Mouse (Mus musculus) hindbrain, embryonic 11.5 days (tissue): ENCODE data around the gene Morn5. TPM values are rescaled to one million over a fixed set of nuclear protein-coding genes. Genes with fewer than 3 reads are reported as not detected.
A peak's percentile ranks its signal among the peaks of the same experiment; 100 is the strongest.

Experiments
- ATAC-seq: fragments of 200-750 bp; cut with Nextera tagmentation; 2 replicates; pipeline ENCODE4 v1.8.0; 2017; ENCODE audit warnings: mild to moderate bottlenecking, moderate TSS enrichment, moderate library complexity; ENCODE audit not compliant: low FRiP score
- DNase-seq: peaks from one replicate; pipeline ENCODE4 v3.0.0-alpha.2; 2015; ENCODE audit warnings: low spot score
- H3K27ac ChIP-seq: fragments of 300-500 bp; sonication (generic); 2 replicates; pipeline ENCODE4 v1.5.1; 2014; ENCODE audit warnings: mild to moderate bottlenecking, low read depth, low read length
- H3K27me3 ChIP-seq: fragments of 300-500 bp; sonication (generic); 2 replicates; pipeline ENCODE4 v1.6.1; 2014; ENCODE audit warnings: mild to moderate bottlenecking, low read length, moderate library complexity, mixed read lengths; ENCODE audit not compliant: control insufficient read depth, insufficient read depth
- H3K36me3 ChIP-seq: fragments of 300-500 bp; sonication (generic); 2 replicates; pipeline ENCODE4 v1.6.1; 2014; ENCODE audit warnings: mild to moderate bottlenecking, low read length, moderate library complexity, mixed read lengths; ENCODE audit not compliant: control insufficient read depth, insufficient read depth
- H3K4me1 ChIP-seq: fragments of 300-500 bp; sonication (generic); replicated peaks from 2 replicates; pipeline ENCODE4 v1.6.1; 2014; ENCODE audit warnings: low read length, mixed read lengths; ENCODE audit not compliant: control insufficient read depth, insufficient read depth
- H3K4me2 ChIP-seq: fragments of 300-500 bp; sonication (generic); replicated peaks from 2 replicates; pipeline ENCODE4 v1.6.1; 2014; ENCODE audit warnings: mild to moderate bottlenecking, low read depth, low read length
- H3K4me3 ChIP-seq: fragments of 300-500 bp; sonication (generic); 2 replicates; pipeline ENCODE4 v1.5.1; 2014; ENCODE audit warnings: low read depth, low read length
- H3K9ac ChIP-seq: fragments of 300-500 bp; sonication (generic); 2 replicates; pipeline ENCODE4 v1.6.1; 2014; ENCODE audit warnings: low read depth, low read length
- H3K9me3 ChIP-seq: fragments of 300-500 bp; sonication (generic); 2 replicates; pipeline ENCODE4 v1.6.1; 2016; ENCODE audit warnings: low read length; ENCODE audit not compliant: control insufficient read depth
- WGBS: fragments of 180-500 bp; shearing (Covaris S2); extraction: QIAGEN DNeasy Blood & Tissue Kit; methylation state at CpG from one replicate; pipeline ENCODE4 v1.1.7; 2014; 5-methylcytosine and 5-hydroxymethylcytosine counted together
- polyA plus RNA-seq: library from polyadenylated mRNA; unstranded; fragments of >200 nt; fragmentation: Nextera tagmentation; extraction: Ambion mirVana; gene quantifications from 2 replicates; pipeline ENCODE4 v1.2.1, GENCODE M21; 2014

Morn5 gene
- polyA plus RNA-seq, 1 experiment from 2014 or later, result 3.6 TPM

- no peak overlapping the region for H3K9ac ChIP-seq
These were observed 27.7 kb upstream of the Morn5 start for GRCm38 (mm10) chr2:36021385-36022159.

GRCm38 (mm10) chr2:36023291-36023690 is 26.0 kb upstream of the Morn5 start:
- H3K36me3 ChIP-seq, result no peaks in the 10 kb centered on the region
- WGBS, result 77% methylated on average over 3 of the region's 3 CpGs
- no peak overlapping the region for H3K27ac ChIP-seq
- no peak overlapping the region for H3K9ac ChIP-seq
- no peaks in the 10 kb centered on the region for H3K9me3 ChIP-seq
- ATAC-seq (no peak), DNase-seq (no peak)
- H3K27me3 ChIP-seq, result no peaks in the 10 kb centered on the region; the same call in 1 of the 2 replicates
- no peak overlapping the region for H3K4me3 ChIP-seq
- no peaks in the 10 kb centered on the region for H3K4me1 ChIP-seq
- no peak overlapping the region for H3K4me2 ChIP-seq

More at GRCm38 (mm10) chr2:36021385-36022159, 27.7 kb upstream of the Morn5 start:
- Histone ChIP-seq H3K27ac (no peak overlapping the region), H3K36me3 (no peaks in the 10 kb centered on the region), H3K4me2 (peak overlapping the region; percentile 39), H3K9me3 (no peaks in the 10 kb centered on the region), H3K4me3 (0 out of 2 replicates have a peak overlapping the region, but pooled peaks have one; percentile 14), H3K27me3 (no peaks in the 10 kb centered on the region), H3K4me1 (no peaks in the 10 kb centered on the region)
- WGBS, result 12% methylated on average over 31 of the region's 32 CpGs
- peak; percentile 85 for DNase-seq
- peak; percentile 73 for ATAC-seq

- H3K4me1 ChIP-seq, result no peaks in the 10 kb centered on the region
- no peak for DNase-seq
- H3K27ac ChIP-seq, result no peak overlapping the region
- H3K4me2 ChIP-seq, result no peak overlapping the region
- 79% methylated on average over 7 of the region's 7 CpGs for WGBS
- no peak for ATAC-seq
- no peaks in the 10 kb centered on the region for H3K9me3 ChIP-seq
- H3K9ac ChIP-seq, result no peak overlapping the region
- H3K27me3 ChIP-seq, result no peaks in the 10 kb centered on the region
- no peak overlapping the region for H3K4me3 ChIP-seq
- no peaks in the 10 kb centered on the region for H3K36me3 ChIP-seq
These were observed 16.4 kb upstream of the Morn5 start for GRCm38 (mm10) chr2:36032884-36033283.

- Histone ChIP-seq H3K4me1 (no peaks in the 10 kb centered on the region), H3K27ac (no peak overlapping the region), H3K36me3 (no peaks in the 10 kb centered on the region), H3K27me3 (no peaks in the 10 kb centered on the region), H3K9ac (no peak overlapping the region), H3K4me3 (no peak overlapping the region), H3K9me3 (no peaks in the 10 kb centered on the region), H3K4me2 (no peak overlapping the region)
- DNase-seq (no peak), ATAC-seq (no peak)
- whole genome bisulfite sequencing, result 79% methylated on average over 7 of the region's 7 CpGs
These were observed 15.3 kb upstream of the Morn5 start for GRCm38 (mm10) chr2:36033966-36034365.

- no peaks in the 10 kb centered on the region for H3K9me3 ChIP-seq
- no peaks in the 10 kb centered on the region for H3K4me1 ChIP-seq
- no peak overlapping the region for H3K4me3 ChIP-seq
- ATAC-seq (no peak), DNase-seq (no peak)
- H3K4me2 ChIP-seq, result no peak overlapping the region
- H3K36me3 ChIP-seq, result no peaks in the 10 kb centered on the region
- H3K27ac ChIP-seq, result no peak overlapping the region
- 87% methylated on average over 7 of the region's 7 CpGs for WGBS
- H3K9ac ChIP-seq, result no peak overlapping the region
- H3K27me3 ChIP-seq, result no peaks in the 10 kb centered on the region
These were observed 14.4 kb upstream of the Morn5 start for GRCm38 (mm10) chr2:36034898-36035297.

- no peak for DNase-seq
These were observed 13.7 kb upstream of the Morn5 start for GRCm38 (mm10) chr2:36035413-36036081.

GRCm38 (mm10) chr2:36039297-36039985 is 9.8 kb upstream of the Morn5 start:
- Histone ChIP-seq H3K9me3 (no peaks in the 10 kb centered on the region), H3K27ac (no peak overlapping the region), H3K4me1 (no peaks in the 10 kb centered on the region), H3K4me3 (no peak overlapping the region), H3K9ac (no peak overlapping the region), H3K27me3 (no peaks in the 10 kb centered on the region), H3K36me3 (no peaks in the 10 kb centered on the region), H3K4me2 (no peak overlapping the region)
- DNase-seq (no peak), ATAC-seq (no peak)
- 80% methylated on average over 7 of the region's 7 CpGs for WGBS

More at GRCm38 (mm10) chr2:36035413-36036081, 13.7 kb upstream of the Morn5 start:
- no peak overlapping the region for H3K4me3 ChIP-seq
- no peaks in the 10 kb centered on the region for H3K4me1 ChIP-seq
- H3K36me3 ChIP-seq, result no peaks in the 10 kb centered on the region
- H3K27ac ChIP-seq, result no peak overlapping the region
- H3K4me2 ChIP-seq, result no peak overlapping the region
- no peaks in the 10 kb centered on the region for H3K27me3 ChIP-seq
- H3K9me3 ChIP-seq, result no peaks in the 10 kb centered on the region
- no peak for ATAC-seq
- no peak overlapping the region for H3K9ac ChIP-seq
- WGBS, result 77% methylated on average over 11 of the region's 11 CpGs

- 92% methylated on average over 1 of the region's 1 CpGs for WGBS
- no peak overlapping the region for H3K9ac ChIP-seq
These were observed 8.4 kb upstream of the Morn5 start for GRCm38 (mm10) chr2:36040872-36041271.

More at GRCm38 (mm10) chr2:36040872-36041271, 8.4 kb upstream of the Morn5 start:
- H3K27me3 ChIP-seq, result no peaks in the 10 kb centered on the region
- H3K4me1 ChIP-seq, result no peaks in the 10 kb centered on the region
- no peaks in the 10 kb centered on the region for H3K9me3 ChIP-seq
- H3K4me3 ChIP-seq, result no peak overlapping the region
- DNase-seq, result no peak
- H3K27ac ChIP-seq, result no peak overlapping the region
- no peak overlapping the region for H3K4me2 ChIP-seq
- no peak for ATAC-seq
- no peaks in the 10 kb centered on the region for H3K36me3 ChIP-seq
